Mouse (Mus musculus) kidney, postnatal 14 days (tissue): Measurements from ENCODE around the gene Arhgef3.

Source experiments
- DNase-seq: peaks from one replicate; pipeline ENCODE4 v3.0.0; 2022; ENCODE audit warnings: mixed read lengths

Arhgef3 gene

GRCm38 (mm10) chr14:27349120-27349519, 234.4 kb downstream of the Arhgef3 start:
- no peak for DNase-seq

- DNase-seq, result no peak
Measured at GRCm38 (mm10) chr14:27349828-27350729, 235.4 kb downstream of the Arhgef3 start.

- DNase-seq, result peak; percentile 64
Measured at GRCm38 (mm10) chr14:27351051-27351475, 236.4 kb downstream of the Arhgef3 start.

GRCm38 (mm10) chr14:27351476-27352079, 236.9 kb downstream of the Arhgef3 start:
- peak; percentile 87 for DNase-seq

GRCm38 (mm10) chr14:27352470-27352869, 237.8 kb downstream of the Arhgef3 start:
- DNase-seq, result no peak

- DNase-seq, result no peak
Measured at GRCm38 (mm10) chr14:27355151-27355550, 240.5 kb downstream of the Arhgef3 start.

- no peak for DNase-seq
Measured at GRCm38 (mm10) chr14:27355937-27356336, 241.2 kb downstream of the Arhgef3 start.

GRCm38 (mm10) chr14:27357139-27357538, 242.4 kb downstream of the Arhgef3 start:
- DNase-seq, result no peak

- DNase-seq, result no peak
Measured at GRCm38 (mm10) chr14:27358202-27358601, 243.5 kb downstream of the Arhgef3 start.

- no peak for DNase-seq
Measured at GRCm38 (mm10) chr14:27360849-27361248, 246.2 kb downstream of the Arhgef3 start.

GRCm38 (mm10) chr14:27361514-27361913, 246.8 kb downstream of the Arhgef3 start:
- DNase-seq, result no peak

- DNase-seq, result peak; percentile 36
Measured at GRCm38 (mm10) chr14:27364668-27365257, 250.1 kb downstream of the Arhgef3 start.

- DNase-seq, result no peak
Measured at GRCm38 (mm10) chr14:27367117-27367711, 252.5 kb downstream of the Arhgef3 start.

GRCm38 (mm10) chr14:27368619-27369018, 253.9 kb downstream of the Arhgef3 start:
- DNase-seq, result peak; percentile 53

GRCm38 (mm10) chr14:27369503-27369902, 254.8 kb downstream of the Arhgef3 start:
- DNase-seq, result no peak

GRCm38 (mm10) chr14:27371669-27372076, 257.0 kb downstream of the Arhgef3 start:
- no peak for DNase-seq

- no peak for DNase-seq
Measured at GRCm38 (mm10) chr14:27373498-27373897, 258.8 kb downstream of the Arhgef3 start.

GRCm38 (mm10) chr14:27376115-27376648, 261.5 kb downstream of the Arhgef3 start:
- DNase-seq, result no peak

- no peak for DNase-seq
Measured at GRCm38 (mm10) chr14:27378669-27379068, 264.0 kb downstream of the Arhgef3 start.

GRCm38 (mm10) chr14:27379404-27379803, 264.7 kb downstream of the Arhgef3 start:
- peak; percentile 42 for DNase-seq

- no peak for DNase-seq
Measured at GRCm38 (mm10) chr14:27381459-27381858, 266.8 kb downstream of the Arhgef3 start.

GRCm38 (mm10) chr14:27383321-27383830, 268.7 kb downstream of the Arhgef3 start:
- DNase-seq, result no peak

GRCm38 (mm10) chr14:27384143-27384542, 269.4 kb downstream of the Arhgef3 start:
- DNase-seq, result no peak
